Mouse (Mus musculus) hindbrain, embryonic 11.5 days (tissue): ENCODE measurements at regions not wholly inside any gene's neighbourhood (a gene's known extent, or its start where the extent isn't known, plus 50 kb on each side); places are given as distances from the start of the nearest gene placed in this dataset.
A peak's percentile ranks its signal among the peaks of the same experiment; 100 is the strongest.

Experiments
- ATAC-seq: fragments of 200-750 bp; cut with Nextera tagmentation; 2 replicates; pipeline ENCODE4 v1.8.0; 2017; ENCODE audit warnings: mild to moderate bottlenecking, moderate TSS enrichment, moderate library complexity; ENCODE audit not compliant: low FRiP score
- DNase-seq: peaks from one replicate; pipeline ENCODE4 v3.0.0-alpha.2; 2015; ENCODE audit warnings: low spot score
- H3K27ac ChIP-seq: fragments of 300-500 bp; sonication (generic); 2 replicates; pipeline ENCODE4 v1.5.1; 2014; ENCODE audit warnings: mild to moderate bottlenecking, low read depth, low read length
- H3K27me3 ChIP-seq: fragments of 300-500 bp; sonication (generic); 2 replicates; pipeline ENCODE4 v1.6.1; 2014; ENCODE audit warnings: mild to moderate bottlenecking, low read length, moderate library complexity, mixed read lengths; ENCODE audit not compliant: control insufficient read depth, insufficient read depth
- H3K36me3 ChIP-seq: fragments of 300-500 bp; sonication (generic); 2 replicates; pipeline ENCODE4 v1.6.1; 2014; ENCODE audit warnings: mild to moderate bottlenecking, low read length, moderate library complexity, mixed read lengths; ENCODE audit not compliant: control insufficient read depth, insufficient read depth
- H3K4me1 ChIP-seq: fragments of 300-500 bp; sonication (generic); replicated peaks from 2 replicates; pipeline ENCODE4 v1.6.1; 2014; ENCODE audit warnings: low read length, mixed read lengths; ENCODE audit not compliant: control insufficient read depth, insufficient read depth
- H3K4me2 ChIP-seq: fragments of 300-500 bp; sonication (generic); replicated peaks from 2 replicates; pipeline ENCODE4 v1.6.1; 2014; ENCODE audit warnings: mild to moderate bottlenecking, low read depth, low read length
- H3K4me3 ChIP-seq: fragments of 300-500 bp; sonication (generic); 2 replicates; pipeline ENCODE4 v1.5.1; 2014; ENCODE audit warnings: low read depth, low read length
- H3K9ac ChIP-seq: fragments of 300-500 bp; sonication (generic); 2 replicates; pipeline ENCODE4 v1.6.1; 2014; ENCODE audit warnings: low read depth, low read length
- H3K9me3 ChIP-seq: fragments of 300-500 bp; sonication (generic); 2 replicates; pipeline ENCODE4 v1.6.1; 2016; ENCODE audit warnings: low read length; ENCODE audit not compliant: control insufficient read depth
- WGBS: fragments of 180-500 bp; shearing (Covaris S2); extraction: QIAGEN DNeasy Blood & Tissue Kit; methylation state at CpG from one replicate; pipeline ENCODE4 v1.1.7; 2014; 5-methylcytosine and 5-hydroxymethylcytosine counted together

GRCm38 (mm10) chr1:76392536-76392935 lies 846.5 kb downstream of the Slc4a3 start:
- H3K4me1 ChIP-seq, result no peaks in the 10 kb centered on the region
- 52% methylated on average over 6 of the region's 6 CpGs for WGBS
- no peak overlapping the region for H3K27ac ChIP-seq
- H3K9ac ChIP-seq, result no peak overlapping the region
- H3K4me2 ChIP-seq, result no peak overlapping the region
- no peak for DNase-seq
- no peak for ATAC-seq
- H3K9me3 ChIP-seq, result no peaks in the 10 kb centered on the region
- no peaks in the 10 kb centered on the region for H3K27me3 ChIP-seq
- H3K36me3 ChIP-seq, result no peaks in the 10 kb centered on the region
- H3K4me3 ChIP-seq, result no peak overlapping the region

GRCm38 (mm10) chr1:76394038-76394437 lies 848.0 kb downstream of the Slc4a3 start:
- Histone ChIP-seq H3K4me2 (no peak overlapping the region), H3K27ac (no peak overlapping the region), H3K4me1 (no peaks in the 10 kb centered on the region), H3K9ac (no peak overlapping the region), H3K27me3 (no peaks in the 10 kb centered on the region), H3K36me3 (no peaks in the 10 kb centered on the region), H3K4me3 (no peak overlapping the region), H3K9me3 (no peaks in the 10 kb centered on the region)
- no peak for DNase-seq
- 83% methylated on average over 8 of the region's 8 CpGs for WGBS
- no peak for ATAC-seq

GRCm38 (mm10) chr1:76402854-76403253 lies 856.8 kb downstream of the Slc4a3 start:
- no peak overlapping the region for H3K4me3 ChIP-seq
- WGBS, result 77% methylated on average over 2 of the region's 2 CpGs
- ATAC-seq (no peak), DNase-seq (no peak)
- no peaks in the 10 kb centered on the region for H3K36me3 ChIP-seq
- no peaks in the 10 kb centered on the region for H3K27me3 ChIP-seq
- no peaks in the 10 kb centered on the region for H3K4me1 ChIP-seq
- no peak overlapping the region for H3K9ac ChIP-seq
- H3K27ac ChIP-seq, result no peak overlapping the region
- no peaks in the 10 kb centered on the region for H3K9me3 ChIP-seq
- H3K4me2 ChIP-seq, result no peak overlapping the region

- Histone ChIP-seq H3K4me2 (no peak overlapping the region), H3K27me3 (no peaks in the 10 kb centered on the region), H3K4me1 (no peaks in the 10 kb centered on the region), H3K27ac (no peak overlapping the region), H3K4me3 (no peak overlapping the region), H3K9ac (no peak overlapping the region), H3K36me3 (no peaks in the 10 kb centered on the region), H3K9me3 (no peaks in the 10 kb centered on the region)
- DNase-seq (no peak), ATAC-seq (no peak)
- WGBS, result 83% methylated on average over 4 of the region's 4 CpGs
Observed at GRCm38 (mm10) chr1:76404003-76404402, 857.9 kb downstream of the Slc4a3 start.

- H3K9me3 ChIP-seq, result no peaks in the 10 kb centered on the region
- WGBS, result 94% methylated on average over 4 of the region's 4 CpGs
Observed at GRCm38 (mm10) chr1:76410813-76411212, 864.7 kb downstream of the Slc4a3 start.

GRCm38 (mm10) chr1:76420525-76420924 lies 874.5 kb downstream of the Slc4a3 start:
- 92% methylated on average over 9 of the region's 9 CpGs for WGBS
- no peak overlapping the region for H3K27ac ChIP-seq
- ATAC-seq, result no peak

More at GRCm38 (mm10) chr1:76410813-76411212, 864.7 kb downstream of the Slc4a3 start:
- Histone ChIP-seq H3K4me3 (no peak overlapping the region), H3K9ac (no peak overlapping the region), H3K4me2 (no peak overlapping the region), H3K36me3 (no peaks in the 10 kb centered on the region), H3K4me1 (no peaks in the 10 kb centered on the region), H3K27me3 (no peaks in the 10 kb centered on the region), H3K27ac (no peak overlapping the region)
- DNase-seq, result no peak
- ATAC-seq, result no peak

GRCm38 (mm10) chr1:76427439-76427838 lies 881.4 kb downstream of the Slc4a3 start:
- Histone ChIP-seq H3K27me3 (no peaks in the 10 kb centered on the region), H3K4me1 (no peaks in the 10 kb centered on the region), H3K4me3 (no peak overlapping the region), H3K27ac (no peak overlapping the region), H3K9me3 (no peaks in the 10 kb centered on the region), H3K9ac (no peak overlapping the region), H3K4me2 (no peak overlapping the region), H3K36me3 (no peaks in the 10 kb centered on the region)
- WGBS, result 76% methylated on average over 7 of the region's 7 CpGs
- DNase-seq, result no peak
- ATAC-seq, result no peak

More at GRCm38 (mm10) chr1:76420525-76420924, 874.5 kb downstream of the Slc4a3 start:
- H3K4me3 ChIP-seq, result no peak overlapping the region
- H3K4me2 ChIP-seq, result no peak overlapping the region
- H3K9me3 ChIP-seq, result no peaks in the 10 kb centered on the region
- no peaks in the 10 kb centered on the region for H3K36me3 ChIP-seq
- no peak for DNase-seq
- no peak overlapping the region for H3K9ac ChIP-seq
- H3K4me1 ChIP-seq, result no peaks in the 10 kb centered on the region
- no peaks in the 10 kb centered on the region for H3K27me3 ChIP-seq

- no peak for ATAC-seq
- Histone ChIP-seq H3K27ac (no peak overlapping the region), H3K9ac (no peak overlapping the region)
Observed at GRCm38 (mm10) chr1:76430041-76430610, 884.1 kb downstream of the Slc4a3 start.

GRCm38 (mm10) chr1:76433481-76433941 lies 887.4 kb downstream of the Slc4a3 start:
- H3K4me2 ChIP-seq, result no peak overlapping the region
- no peaks in the 10 kb centered on the region for H3K36me3 ChIP-seq
- H3K27ac ChIP-seq, result no peak overlapping the region
- no peaks in the 10 kb centered on the region for H3K27me3 ChIP-seq
- ATAC-seq, result peak; percentile 54
- no peaks in the 10 kb centered on the region for H3K4me1 ChIP-seq
- peak; percentile 29 for DNase-seq
- no peak overlapping the region for H3K4me3 ChIP-seq
- H3K9me3 ChIP-seq, result no peaks in the 10 kb centered on the region
- no peak overlapping the region for H3K9ac ChIP-seq
- WGBS, result 24% methylated on average over 6 of the region's 6 CpGs

More at GRCm38 (mm10) chr1:76430041-76430610, 884.1 kb downstream of the Slc4a3 start:
- Histone ChIP-seq H3K4me2 (no peak overlapping the region), H3K4me1 (no peaks in the 10 kb centered on the region), H3K9me3 (no peaks in the 10 kb centered on the region), H3K36me3 (no peaks in the 10 kb centered on the region), H3K4me3 (no peak overlapping the region), H3K27me3 (no peaks in the 10 kb centered on the region)
- WGBS, result 85% methylated on average over 6 of the region's 6 CpGs
- no peak for DNase-seq
